Mouse (Mus musculus): ENCODE results near the gene Tbc1d22b.
A peak's percentile ranks its signal among the peaks of the same experiment; 100 is the strongest.

The Tbc1d22b gene

DNA sequence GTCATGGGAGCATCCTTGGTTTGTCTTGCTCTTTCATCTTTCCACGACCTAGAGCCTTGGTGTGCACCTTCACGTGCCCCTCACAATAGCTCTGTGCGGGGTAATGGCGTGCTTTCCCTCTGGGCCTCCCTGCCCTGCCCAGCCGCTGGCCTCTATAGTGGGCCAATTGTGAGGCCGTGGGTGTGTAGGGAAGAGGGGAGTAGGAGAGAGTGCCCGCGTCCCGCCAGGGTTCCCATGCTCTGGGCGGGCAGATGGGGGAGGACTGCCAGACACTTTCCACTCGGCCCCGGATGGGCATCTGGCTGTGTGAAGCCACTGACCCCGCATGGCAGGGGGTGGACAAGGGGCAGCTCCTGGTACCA lies 47.2 kb downstream of the Tbc1d22b start:
- peak in 1 of 2 experiments; percentile 44 for DNase-seq

- peak; percentile 57 to 63 for DNase-seq
These were observed 49.5 kb downstream of the Tbc1d22b start for GRCm38 (mm10) chr17:29599051-29599450.

- DNase-seq, result peak in 1 of 2 experiments; percentile 34
These were observed 50.0 kb downstream of the Tbc1d22b start for GRCm38 (mm10) chr17:29599537-29599936.

DNA sequence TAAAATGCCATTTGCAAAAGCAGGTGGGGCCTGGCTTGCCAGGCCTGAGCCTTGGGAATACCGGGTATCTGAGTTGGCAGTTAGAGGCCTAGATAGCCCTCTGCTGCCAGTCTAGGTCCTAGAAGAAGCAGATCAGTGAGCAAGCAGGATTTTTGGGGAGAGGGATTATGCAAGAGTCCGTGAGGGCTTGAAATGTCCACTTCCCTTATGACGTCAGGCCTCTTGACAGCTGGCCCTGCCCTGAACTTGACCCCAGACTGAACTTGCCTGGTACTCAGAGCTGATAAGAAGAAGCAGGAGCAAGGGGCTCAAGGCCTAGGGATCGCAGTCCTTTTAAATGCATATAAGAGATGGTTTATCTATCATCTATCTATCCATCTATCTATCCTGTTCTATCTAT lies 51.8 kb downstream of the Tbc1d22b start:
- DNase-seq, result no peak

GRCm38 (mm10) chr17:29603283-29603682 lies 53.7 kb downstream of the Tbc1d22b start:
- peak; percentile 91 to 95 for DNase-seq

DNA sequence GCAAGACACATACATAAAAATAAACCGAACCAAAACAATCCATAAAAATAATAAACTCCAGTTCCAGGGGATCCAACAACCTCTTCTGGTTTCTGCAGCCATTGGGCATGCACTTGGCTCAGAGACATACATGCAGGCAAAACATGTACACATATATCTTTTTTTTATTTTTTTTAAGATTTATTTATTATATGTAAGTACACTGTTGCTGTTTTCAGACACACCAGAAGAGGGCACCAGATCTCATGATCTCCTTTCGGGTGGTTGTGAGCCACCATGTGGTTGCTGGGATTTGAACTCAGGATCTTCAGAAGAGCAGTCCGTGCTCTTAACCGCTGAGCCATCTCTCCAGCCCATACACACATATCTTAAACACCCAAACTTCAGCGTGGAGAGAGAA lies 63.9 kb downstream of the Tbc1d22b start:
- peak in 1 of 2 experiments; percentile 47 for DNase-seq

DNA sequence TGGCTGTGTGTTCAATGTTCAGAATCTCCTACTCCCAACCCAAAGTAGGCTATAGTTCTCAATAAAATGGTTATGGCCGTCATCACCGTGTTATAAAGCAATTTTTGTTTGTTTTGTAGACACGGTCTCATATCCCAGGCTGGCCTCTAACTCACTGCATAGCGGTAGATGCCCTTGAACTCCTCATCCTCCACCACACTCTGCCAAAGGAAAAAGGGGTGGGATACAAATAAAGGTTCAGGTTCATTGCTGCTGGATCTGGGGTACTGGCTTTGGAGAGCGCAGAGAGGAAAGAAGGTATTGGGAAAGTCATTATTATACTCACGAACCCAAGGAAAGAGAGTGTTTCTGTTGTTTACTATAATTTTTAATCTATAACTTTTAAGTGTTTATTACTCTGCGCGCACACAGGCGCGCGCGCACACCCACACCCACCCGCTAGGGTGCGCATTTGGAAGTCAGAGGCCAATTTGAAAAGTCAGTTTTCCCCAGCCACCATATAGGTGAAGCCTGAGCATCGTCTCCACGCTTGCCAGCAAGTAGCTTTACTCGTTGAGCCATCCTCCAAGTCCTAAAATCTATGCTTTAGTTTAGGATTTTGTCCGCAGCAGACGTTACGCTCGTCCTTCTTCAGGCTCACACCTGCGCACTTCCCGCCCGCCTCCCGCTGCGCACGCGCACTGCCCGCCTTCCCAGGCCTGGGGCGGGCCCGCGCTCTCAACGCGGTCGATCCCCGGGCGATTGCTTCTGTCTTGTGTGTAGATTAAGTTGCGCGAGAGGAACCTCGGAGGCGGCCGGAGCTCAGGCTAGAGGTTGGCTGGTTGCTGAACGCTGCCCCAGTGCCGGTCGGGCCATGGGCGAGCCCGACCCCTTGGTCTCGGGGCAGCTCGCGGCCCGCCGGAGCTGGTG lies 64.8 kb downstream of the Tbc1d22b start, which contains the start of the genes Rnf8 and Gm28043:
TSS of gene Rnf8 (plus strand) at position 676 of the 909 bp plus-strand sequence.
TSS of gene Gm28043 (plus strand) at position 762 of the 909 bp plus-strand sequence.
- DNase-seq, result peak; percentile 97 to 98

DNA sequence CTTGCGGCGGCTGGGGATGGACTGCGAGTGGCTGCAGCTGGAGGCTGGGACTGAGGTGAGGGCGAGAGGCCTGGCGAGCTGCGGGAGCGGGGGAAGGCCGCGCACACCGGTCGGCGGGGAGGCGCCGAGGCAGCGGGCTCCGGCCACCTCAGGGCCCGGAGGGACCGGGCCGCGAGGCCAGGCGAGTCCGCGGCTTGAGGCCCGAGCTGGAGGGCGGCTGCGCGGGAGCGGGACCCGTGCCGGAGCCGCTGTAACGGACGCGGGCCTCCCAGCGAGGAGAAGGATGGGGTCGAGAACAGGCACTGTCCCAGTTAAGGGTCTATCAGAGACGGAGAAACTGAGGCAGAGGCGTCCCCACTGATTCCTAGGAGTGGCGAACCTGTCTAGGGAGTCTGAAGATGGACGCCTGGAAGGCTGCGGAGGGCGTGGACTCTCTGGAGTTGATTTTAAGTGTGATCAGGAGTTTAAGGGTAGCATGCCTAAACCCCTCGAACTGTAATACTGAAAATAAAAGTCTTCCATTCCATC lies 65.5 kb downstream of the Tbc1d22b start:
- DNase-seq, result no peak

- no peak for DNase-seq
These were observed 66.0 kb downstream of the Tbc1d22b start for GRCm38 (mm10) chr17:29615616-29616015.

DNA sequence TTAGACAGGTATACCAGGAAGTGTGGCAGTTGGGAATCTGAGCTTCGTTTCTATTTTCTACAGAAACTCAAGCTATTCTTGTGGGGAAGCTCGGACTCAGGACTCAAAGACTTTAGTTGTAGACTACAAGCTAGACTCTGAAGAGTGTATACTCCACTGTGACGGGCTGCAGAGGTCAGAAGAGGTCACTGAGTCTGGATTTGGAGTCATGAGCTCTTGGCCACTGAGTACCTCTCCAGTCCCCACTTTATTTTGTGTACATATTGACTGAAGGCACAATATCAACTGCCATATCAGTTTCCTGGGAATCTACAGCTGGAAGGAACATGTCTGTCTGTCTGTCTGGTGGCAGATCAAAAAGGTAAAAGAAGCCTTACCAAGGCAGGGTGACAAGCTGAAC lies 69.6 kb downstream of the Tbc1d22b start:
- DNase-seq, result no peak

DNA sequence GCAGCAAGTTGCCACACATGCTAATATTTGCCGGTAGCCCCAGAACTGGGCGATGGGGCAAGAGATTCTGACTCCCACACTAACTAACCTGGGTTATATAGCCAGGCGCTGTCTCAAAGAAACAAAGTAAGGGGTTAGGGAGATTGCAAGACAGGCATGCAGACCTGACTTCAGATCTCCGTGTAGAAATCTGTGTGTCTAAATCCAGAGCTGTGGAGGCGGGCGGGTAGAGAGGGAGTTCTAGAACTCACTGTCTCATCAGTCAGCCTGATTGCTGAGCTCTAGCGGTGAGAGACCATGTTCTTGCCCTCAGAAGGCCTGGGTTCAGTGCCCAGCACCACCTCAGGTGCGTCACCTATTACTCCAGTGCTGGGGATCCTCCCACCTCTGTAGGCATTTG lies 73.9 kb downstream of the Tbc1d22b start:
- DNase-seq, result no peak

GRCm38 (mm10) chr17:29627285-29627684 lies 77.7 kb downstream of the Tbc1d22b start:
- DNase-seq, result no peak

GRCm38 (mm10) chr17:29628946-29629345 lies 79.4 kb downstream of the Tbc1d22b start:
- DNase-seq, result peak; percentile 54 to 67

DNA sequence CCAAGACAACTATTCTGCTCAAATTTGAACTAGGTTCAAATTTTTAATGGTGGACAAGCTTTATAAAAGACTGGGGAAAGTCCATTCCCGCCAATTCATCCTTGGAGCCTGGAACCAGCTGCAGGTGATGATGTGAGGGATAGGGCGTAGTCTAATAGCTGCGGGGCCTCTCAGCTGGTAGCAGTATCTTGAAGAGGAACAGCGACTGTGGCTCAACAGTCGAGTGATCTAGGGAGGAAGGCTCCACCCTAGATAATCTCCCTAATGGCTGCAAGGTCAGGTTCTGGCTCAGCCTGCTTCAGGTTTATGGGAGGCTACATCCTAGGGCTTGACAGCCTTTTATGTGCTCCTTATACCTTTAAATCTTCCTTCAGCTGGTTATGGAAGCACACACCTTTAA lies 80.0 kb downstream of the Tbc1d22b start:
- no peak for DNase-seq

DNA sequence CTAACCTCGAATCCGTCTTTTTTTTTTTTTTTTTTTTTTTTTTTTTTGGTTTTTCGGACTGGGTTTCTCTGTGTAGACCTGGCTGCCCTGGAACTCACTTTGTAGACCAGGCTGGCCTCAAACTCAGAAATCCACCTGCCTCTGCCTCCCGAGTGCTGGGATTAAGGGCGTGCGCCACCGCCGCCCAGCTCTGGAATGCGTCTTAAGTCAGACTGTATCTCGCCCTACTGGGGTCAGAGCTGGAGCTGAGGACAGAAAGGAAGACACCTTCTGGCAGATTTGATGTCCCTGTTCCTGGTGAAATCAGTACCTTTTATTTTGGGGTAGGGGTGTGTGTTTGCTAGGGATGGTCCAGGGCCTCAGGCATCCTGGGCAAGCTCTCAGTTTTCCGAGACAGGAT lies 82.7 kb downstream of the Tbc1d22b start:
- no peak for DNase-seq

DNA sequence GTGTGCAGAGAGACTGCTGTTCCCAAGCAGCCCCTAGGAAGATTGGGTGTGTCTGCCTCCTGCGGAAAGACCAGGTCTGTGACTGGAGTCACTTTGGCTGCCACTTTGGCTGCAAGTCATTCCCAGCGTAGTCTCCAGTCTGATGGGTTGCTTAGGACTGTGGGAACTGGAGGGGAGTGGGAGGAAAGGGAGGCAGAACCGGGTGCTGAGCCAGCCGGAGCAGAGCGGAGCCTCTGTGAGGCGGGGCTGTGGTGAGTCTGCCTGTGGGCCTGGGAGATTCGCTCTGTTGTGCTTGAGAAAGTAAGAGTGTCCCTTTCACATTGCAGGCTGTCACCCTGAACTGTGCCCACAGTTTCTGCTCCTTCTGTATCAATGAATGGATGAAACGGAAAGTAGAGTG lies 85.9 kb downstream of the Tbc1d22b start:
- DNase-seq, result no peak

- DNase-seq, result peak; percentile 78 to 82
These were observed 86.5 kb downstream of the Tbc1d22b start for GRCm38 (mm10) chr17:29636118-29636517.

DNA sequence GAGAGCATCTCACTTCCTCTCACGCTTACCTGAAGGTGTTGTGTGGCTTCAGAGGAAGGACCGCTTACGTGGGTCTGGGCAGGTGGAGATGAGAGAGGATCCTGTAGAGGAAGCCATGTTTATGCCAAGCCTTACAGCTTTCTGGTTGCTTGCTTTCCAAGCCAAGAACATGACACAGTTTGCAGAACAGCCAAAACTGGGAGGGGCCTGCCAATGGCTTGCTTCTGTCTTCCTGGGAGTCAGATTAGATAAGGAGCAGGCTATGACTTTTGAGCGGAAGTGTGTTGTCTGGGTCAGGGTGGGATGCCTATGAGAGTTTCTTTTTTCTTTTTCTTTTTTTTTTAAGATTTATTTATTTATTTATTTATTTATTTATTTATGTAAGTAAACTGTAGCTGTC lies 87.8 kb downstream of the Tbc1d22b start:
- DNase-seq, result peak; percentile 42 to 56

GRCm38 (mm10) chr17:29637895-29638294 lies 88.3 kb downstream of the Tbc1d22b start:
- no peak for DNase-seq

- no peak for DNase-seq
These were observed 91.4 kb downstream of the Tbc1d22b start for GRCm38 (mm10) chr17:29640971-29641370.

GRCm38 (mm10) chr17:29642219-29642618 lies 92.6 kb downstream of the Tbc1d22b start:
- no peak for DNase-seq
